Mouse (Mus musculus) lung, embryonic 15.5 days (tissue): ENCODE results near the gene Vmn1r111. TPM values are rescaled to one million over a fixed set of nuclear protein-coding genes. Genes with fewer than 3 reads are reported as not detected.
"Not testable (repeated sequence)": the region's sequence is repeated elsewhere in the genome, so short reads cannot be mapped to it uniquely, and the experiment has no call there.

Experiments used
- ATAC-seq: fragments of 200-750 bp; cut with Nextera tagmentation; 2 replicates; pipeline ENCODE4 v1.8.0; 2017; ENCODE audit warnings: moderate number of reproducible peaks, borderline replicate concordance; ENCODE audit not compliant: low FRiP score, low TSS enrichment; ENCODE audit errors: extremely low read depth
- H3K27ac ChIP-seq: fragments of 300-500 bp; sonication (generic); 2 replicates; pipeline ENCODE4 v1.5.1; 2015; ENCODE audit warnings: moderate library complexity, mild to moderate bottlenecking, inconsistent platforms
- H3K27me3 ChIP-seq: fragments of 300-500 bp; sonication (generic); 2 replicates; pipeline ENCODE4 v1.6.1; 2015; ENCODE audit warnings: inconsistent platforms
- H3K36me3 ChIP-seq: fragments of 300-500 bp; sonication (generic); 2 replicates; pipeline ENCODE4 v1.6.1; 2015; ENCODE audit warnings: inconsistent platforms
- H3K4me1 ChIP-seq: fragments of 300-500 bp; sonication (generic); 2 replicates; pipeline ENCODE4 v1.6.1; 2015; ENCODE audit warnings: inconsistent platforms
- H3K4me2 ChIP-seq: fragments of 300-500 bp; sonication (generic); 2 replicates; pipeline ENCODE4 v1.6.1; 2015; ENCODE audit warnings: inconsistent platforms, mild to moderate bottlenecking, moderate library complexity
- H3K4me3 ChIP-seq: fragments of 300-500 bp; sonication (generic); 2 replicates; pipeline ENCODE4 v1.5.1; 2015; ENCODE audit warnings: mild to moderate bottlenecking, inconsistent platforms
- H3K9ac ChIP-seq: fragments of 300-500 bp; sonication (generic); 2 replicates; pipeline ENCODE4 v1.6.1; 2015; ENCODE audit warnings: inconsistent platforms
- H3K9me3 ChIP-seq: fragments of 300-500 bp; sonication (generic); 2 replicates; pipeline ENCODE4 v1.6.1; 2016; ENCODE audit warnings: inconsistent platforms
- WGBS: fragments of 180-500 bp; shearing (Covaris S2); methylation state at CpG from one replicate; pipeline ENCODE4 v1.1.7; 2015; 5-methylcytosine and 5-hydroxymethylcytosine counted together
- polyA plus RNA-seq: library from polyadenylated mRNA; unstranded; fragments of >200 nt; fragmentation: Nextera tagmentation; extraction: Ambion mirVana; gene quantifications from 2 replicates; pipeline ENCODE4 v1.2.1, GENCODE M21; 2015

The Vmn1r111 gene
- not detected in 2 replicates for polyA plus RNA-seq

- H3K27me3 ChIP-seq, ATAC-seq, H3K4me1 ChIP-seq, H3K4me2 ChIP-seq, H3K4me3 ChIP-seq, H3K27ac ChIP-seq, H3K9ac ChIP-seq, H3K36me3 ChIP-seq, H3K9me3 ChIP-seq: not testable (repeated sequence)
- no CpG with 5 or more reads among the region's 2 CpGs for whole genome bisulfite sequencing
Measured at GRCm38 (mm10) chr7:20703116-20703515, at the start of gene Vmn1r111. Gene Vmn1r111 (minus strand): TSS chr7:20703216.

GRCm38 (mm10) chr7:20730524-20730923, 27.5 kb upstream of the Vmn1r111 start, which contains the start of gene Gm10668:
Gene Gm10668 (minus strand): TSS chr7:20730624.
- no CpG with 5 or more reads among the region's 1 CpGs for WGBS
- H3K4me3 ChIP-seq, H3K27ac ChIP-seq, H3K27me3 ChIP-seq, H3K4me1 ChIP-seq, H3K9me3 ChIP-seq, H3K9ac ChIP-seq, ATAC-seq, H3K4me2 ChIP-seq, H3K36me3 ChIP-seq: not testable (repeated sequence)

GRCm38 (mm10) chr7:20668618-20669017, 34.4 kb downstream of the Vmn1r111 start, which contains the start of gene Vmn1r107:
Gene Vmn1r107 (plus strand): TSS chr7:20668918.
- not testable (repeated sequence) for H3K36me3 ChIP-seq, ATAC-seq, H3K4me1 ChIP-seq, H3K9ac ChIP-seq, H3K27ac ChIP-seq, H3K4me2 ChIP-seq, H3K9me3 ChIP-seq, H3K4me3 ChIP-seq, H3K27me3 ChIP-seq
- WGBS: no CpG with 5 or more reads among the region's 3 CpGs

Other genes with a start within 250 kb of the Vmn1r111 start
- not detected in 2 replicates for gene Gm10670, start 228.3 kb downstream of the Vmn1r111 start, polyA plus RNA-seq
- gene Vmn1r103, start 192.7 kb downstream of the Vmn1r111 start, polyA plus RNA-seq: not detected in 2 replicates
- not detected in 2 replicates for gene Vmn1r104, start 169.4 kb downstream of the Vmn1r111 start, polyA plus RNA-seq
- not detected in 2 replicates for gene Gm5726, start 157.5 kb downstream of the Vmn1r111 start, polyA plus RNA-seq
- not detected in 2 replicates for gene Gm4141, start 127.0 kb downstream of the Vmn1r111 start, polyA plus RNA-seq
- gene Gm4513, start 104.2 kb downstream of the Vmn1r111 start, polyA plus RNA-seq: not detected in 2 replicates
- gene Vmn1r107, start 34.3 kb downstream of the Vmn1r111 start, polyA plus RNA-seq: not detected in 2 replicates
- gene Gm10668, start 27.4 kb upstream of the Vmn1r111 start, polyA plus RNA-seq: not detected in 2 replicates
- gene Vmn1r112, start 68.0 kb upstream of the Vmn1r111 start, polyA plus RNA-seq: not detected in 2 replicates
- gene Vmn1r113, start 84.1 kb upstream of the Vmn1r111 start, polyA plus RNA-seq: not detected in 2 replicates
- not detected in 2 replicates for gene Vmn1r114, start 109.0 kb upstream of the Vmn1r111 start, polyA plus RNA-seq
- gene Vmn1r115, start 141.8 kb upstream of the Vmn1r111 start, polyA plus RNA-seq: not detected in 2 replicates
- not detected in 2 replicates for gene Vmn1r116, start 169.0 kb upstream of the Vmn1r111 start, polyA plus RNA-seq
- gene Vmn1r117, start 180.9 kb upstream of the Vmn1r111 start, polyA plus RNA-seq: not detected in 2 replicates
- not detected in 2 replicates for gene Vmn1r118, start 209.1 kb upstream of the Vmn1r111 start, polyA plus RNA-seq